Mouse (Mus musculus): ENCODE data around the gene Arl13a. TPM values are rescaled to one million over a fixed set of nuclear protein-coding genes. Genes with fewer than 3 reads are reported as not detected.
"Not testable (repeated sequence)": the region's sequence is repeated elsewhere in the genome, so short reads cannot be mapped to it uniquely, and the experiment has no call there.

Arl13a gene
- polyA plus RNA-seq (2011; ENCODE audit: insufficient read length, low read depth, missing spikeins) = not detected in 2 replicates

GRCm38 (mm10) chrX:134187201-134187600 is at the start of gene Arl13a:
TSS of gene Arl13a (plus strand) at chrX:134187501.
- not testable (repeated sequence) for H3K27ac ChIP-seq (ENCODE audit: insufficient read depth, low read length); H3K4me3 ChIP-seq (ENCODE audit: insufficient read depth, low read length); H3K4me1 ChIP-seq (ENCODE audit: control insufficient read depth, insufficient read depth, low read length)

GRCm38 (mm10) chrX:134140024-134140423 is 47.3 kb upstream of the Arl13a start:
- Histone ChIP-seq H3K4me3 (ENCODE audit: insufficient read depth, low read length) (no peak overlapping the region), H3K4me1 (ENCODE audit: control insufficient read depth, insufficient read depth, low read length) (no peaks in the 10 kb centered on the region; the same call in 1 of the 2 replicates), H3K27ac (ENCODE audit: insufficient read depth, low read length) (no peak overlapping the region)
- TF ChIP-seq CTCF (IDR thresholded peaks at IDR 0.05; ENCODE audit: borderline replicate concordance, insufficient read depth, low read length) (no peak), POLR2A (IDR thresholded peaks at IDR 0.05; ENCODE audit: low read depth, low read length) (no peak)

GRCm38 (mm10) chrX:134141551-134141950 is 45.8 kb upstream of the Arl13a start:
- no peak overlapping the region for H3K27ac ChIP-seq (ENCODE audit: insufficient read depth, low read length)
- H3K4me3 ChIP-seq (ENCODE audit: insufficient read depth, low read length) = no peak overlapping the region
- no peaks in the 10 kb centered on the region; the same call in 1 of the 2 replicates for H3K4me1 ChIP-seq (ENCODE audit: control insufficient read depth, insufficient read depth, low read length)
- TF ChIP-seq CTCF (IDR thresholded peaks at IDR 0.05; ENCODE audit: borderline replicate concordance, insufficient read depth, low read length) (no peak), POLR2A (IDR thresholded peaks at IDR 0.05; ENCODE audit: low read depth, low read length) (no peak)

GRCm38 (mm10) chrX:134141986-134142385 is 45.3 kb upstream of the Arl13a start:
- Histone ChIP-seq H3K4me3 (ENCODE audit: insufficient read depth, low read length) (no peak overlapping the region), H3K4me1 (ENCODE audit: control insufficient read depth, insufficient read depth, low read length) (no peaks in the 10 kb centered on the region; the same call in 1 of the 2 replicates), H3K27ac (ENCODE audit: insufficient read depth, low read length) (no peak overlapping the region)
- no peak for TF ChIP-seq POLR2A (IDR thresholded peaks at IDR 0.05; ENCODE audit: low read depth, low read length)
- no peak for TF ChIP-seq CTCF (IDR thresholded peaks at IDR 0.05; ENCODE audit: borderline replicate concordance, insufficient read depth, low read length)

GRCm38 (mm10) chrX:134158151-134158550 is 29.1 kb upstream of the Arl13a start:
- Histone ChIP-seq H3K27ac (ENCODE audit: insufficient read depth, low read length) (no peak overlapping the region), H3K4me1 (ENCODE audit: control insufficient read depth, insufficient read depth, low read length) (no peaks in the 10 kb centered on the region), H3K4me3 (ENCODE audit: insufficient read depth, low read length) (no peak overlapping the region)
- TF ChIP-seq POLR2A (IDR thresholded peaks at IDR 0.05; ENCODE audit: low read depth, low read length) = no peak
- no peak for TF ChIP-seq CTCF (IDR thresholded peaks at IDR 0.05; ENCODE audit: borderline replicate concordance, insufficient read depth, low read length)

GRCm38 (mm10) chrX:134160442-134160841 is 26.9 kb upstream of the Arl13a start:
- Histone ChIP-seq H3K27ac (ENCODE audit: insufficient read depth, low read length) (no peak overlapping the region), H3K4me3 (ENCODE audit: insufficient read depth, low read length) (no peak overlapping the region), H3K4me1 (ENCODE audit: control insufficient read depth, insufficient read depth, low read length) (no peaks in the 10 kb centered on the region)
- TF ChIP-seq POLR2A (IDR thresholded peaks at IDR 0.05; ENCODE audit: low read depth, low read length) (no peak), CTCF (IDR thresholded peaks at IDR 0.05; ENCODE audit: borderline replicate concordance, insufficient read depth, low read length) (no peak)

GRCm38 (mm10) chrX:134162043-134162720 is 25.1 kb upstream of the Arl13a start, which contains the start of gene Xkrx:
TSS of gene Xkrx (minus strand) at chrX:134162076.
- Histone ChIP-seq H3K4me3 (ENCODE audit: insufficient read depth, low read length) (no peak within 1 kb of the TSS), H3K27ac (ENCODE audit: insufficient read depth, low read length) (no peak within 1 kb of the TSS), H3K4me1 (ENCODE audit: control insufficient read depth, insufficient read depth, low read length) (no peaks in the 10 kb centered on the region)
- TF ChIP-seq POLR2A (IDR thresholded peaks at IDR 0.05; ENCODE audit: low read depth, low read length) (no peak), CTCF (IDR thresholded peaks at IDR 0.05; ENCODE audit: borderline replicate concordance, insufficient read depth, low read length) (no peak)

GRCm38 (mm10) chrX:134162826-134163225 is 24.5 kb upstream of the Arl13a start:
- no peak overlapping the region for H3K4me3 ChIP-seq (ENCODE audit: insufficient read depth, low read length)
- TF ChIP-seq CTCF (IDR thresholded peaks at IDR 0.05; ENCODE audit: borderline replicate concordance, insufficient read depth, low read length) (no peak), POLR2A (IDR thresholded peaks at IDR 0.05; ENCODE audit: low read depth, low read length) (no peak)
- H3K4me1 ChIP-seq (ENCODE audit: control insufficient read depth, insufficient read depth, low read length) = no peaks in the 10 kb centered on the region
- no peak overlapping the region for H3K27ac ChIP-seq (ENCODE audit: insufficient read depth, low read length)

- H3K4me3 ChIP-seq (ENCODE audit: insufficient read depth, low read length) = no peak overlapping the region
- H3K4me1 ChIP-seq (ENCODE audit: control insufficient read depth, insufficient read depth, low read length) = no peaks in the 10 kb centered on the region
- no peak for TF ChIP-seq POLR2A (IDR thresholded peaks at IDR 0.05; ENCODE audit: low read depth, low read length)
- no peak for TF ChIP-seq CTCF (IDR thresholded peaks at IDR 0.05; ENCODE audit: borderline replicate concordance, insufficient read depth, low read length)
- H3K27ac ChIP-seq (ENCODE audit: insufficient read depth, low read length) = no peak overlapping the region
These were observed 23.8 kb upstream of the Arl13a start for GRCm38 (mm10) chrX:134163484-134163883.

GRCm38 (mm10) chrX:134170584-134170983 is 16.7 kb upstream of the Arl13a start:
- TF ChIP-seq CTCF (IDR thresholded peaks at IDR 0.05; ENCODE audit: borderline replicate concordance, insufficient read depth, low read length) (no peak), POLR2A (IDR thresholded peaks at IDR 0.05; ENCODE audit: low read depth, low read length) (no peak)
- no peak overlapping the region for H3K27ac ChIP-seq (ENCODE audit: insufficient read depth, low read length)
- H3K4me1 ChIP-seq (ENCODE audit: control insufficient read depth, insufficient read depth, low read length) = no peaks in the 10 kb centered on the region
- no peak overlapping the region for H3K4me3 ChIP-seq (ENCODE audit: insufficient read depth, low read length)
